Mouse (Mus musculus) fat pad, adult 2 months (tissue): ENCODE results near the gene Prpf38b.

Experiments
- DNase-seq: peaks from one replicate; pipeline ENCODE4 v3.0.0-alpha.2; 2011; ENCODE audit warnings: low read depth, low spot score; ENCODE audit errors: extremely low read depth

Gene Prpf38b

GRCm38 (mm10) chr3:108911548-108912413, at the start of gene Prpf38b:
Gene Prpf38b (minus strand): TSS chr3:108911727.
- DNase-seq, result peak; percentile 31

GRCm38 (mm10) chr3:108961226-108961625, 49.7 kb upstream of the Prpf38b start:
- no peak for DNase-seq

GRCm38 (mm10) chr3:108959680-108960295, 48.3 kb upstream of the Prpf38b start:
- DNase-seq, result no peak

GRCm38 (mm10) chr3:108957976-108958375, 46.4 kb upstream of the Prpf38b start:
- no peak for DNase-seq

- DNase-seq, result no peak
Measured at GRCm38 (mm10) chr3:108940996-108941395, 29.5 kb upstream of the Prpf38b start.

- no peak for DNase-seq
Measured at GRCm38 (mm10) chr3:108940001-108940633, 28.6 kb upstream of the Prpf38b start, which contains the start of gene Gm9857. Gene Gm9857 (minus strand): TSS chr3:108940445.

GRCm38 (mm10) chr3:108939573-108939972, 28.0 kb upstream of the Prpf38b start, which contains the start of gene Henmt1:
Gene Henmt1 (plus strand): TSS chr3:108939873.
- no peak for DNase-seq

- DNase-seq, result no peak
Measured at GRCm38 (mm10) chr3:108938691-108939090, 27.2 kb upstream of the Prpf38b start.

GRCm38 (mm10) chr3:108933557-108933956, 22.0 kb upstream of the Prpf38b start:
- no peak for DNase-seq

GRCm38 (mm10) chr3:108926308-108926707, 14.8 kb upstream of the Prpf38b start:
- DNase-seq, result no peak

- no peak for DNase-seq
Measured at GRCm38 (mm10) chr3:108925677-108926076, 14.2 kb upstream of the Prpf38b start.

- DNase-seq, result no peak
Measured at GRCm38 (mm10) chr3:108921822-108922221, 10.3 kb upstream of the Prpf38b start.

GRCm38 (mm10) chr3:108920442-108921070, 9.0 kb upstream of the Prpf38b start:
- DNase-seq, result no peak

GRCm38 (mm10) chr3:108918852-108919251, 7.3 kb upstream of the Prpf38b start:
- no peak for DNase-seq

- DNase-seq, result no peak
Measured at GRCm38 (mm10) chr3:108917986-108918385, 6.5 kb upstream of the Prpf38b start.

- no peak for DNase-seq
Measured at GRCm38 (mm10) chr3:108916857-108917256, 5.3 kb upstream of the Prpf38b start.

GRCm38 (mm10) chr3:108915999-108916398, 4.5 kb upstream of the Prpf38b start:
- DNase-seq, result no peak

GRCm38 (mm10) chr3:108911081-108911547, 413 bp downstream of the Prpf38b start:
- no peak for DNase-seq

GRCm38 (mm10) chr3:108910303-108911080, 1.0 kb downstream of the Prpf38b start:
- no peak for DNase-seq

- no peak for DNase-seq
Measured at GRCm38 (mm10) chr3:108902934-108903333, 8.6 kb downstream of the Prpf38b start.
